Mouse (Mus musculus) inflammation-experienced regulatory T-cells (primary cell): ENCODE measurements around the gene Chd5. TPM values are rescaled to one million over a fixed set of nuclear protein-coding genes. Genes with fewer than 3 reads are reported as not detected.

ENCODE experiments used
- polyA plus RNA-seq, 2 experiments: library from polyadenylated mRNA; unstranded; fragments of 100-300 nt; shearing (Covaris generic); gene quantifications; one replicate each; pipeline ENCODE4 v1.2.1; 2017

Gene Chd5
- under 1 TPM; 0.05 to 0.18 TPM for polyA plus RNA-seq

DNA sequence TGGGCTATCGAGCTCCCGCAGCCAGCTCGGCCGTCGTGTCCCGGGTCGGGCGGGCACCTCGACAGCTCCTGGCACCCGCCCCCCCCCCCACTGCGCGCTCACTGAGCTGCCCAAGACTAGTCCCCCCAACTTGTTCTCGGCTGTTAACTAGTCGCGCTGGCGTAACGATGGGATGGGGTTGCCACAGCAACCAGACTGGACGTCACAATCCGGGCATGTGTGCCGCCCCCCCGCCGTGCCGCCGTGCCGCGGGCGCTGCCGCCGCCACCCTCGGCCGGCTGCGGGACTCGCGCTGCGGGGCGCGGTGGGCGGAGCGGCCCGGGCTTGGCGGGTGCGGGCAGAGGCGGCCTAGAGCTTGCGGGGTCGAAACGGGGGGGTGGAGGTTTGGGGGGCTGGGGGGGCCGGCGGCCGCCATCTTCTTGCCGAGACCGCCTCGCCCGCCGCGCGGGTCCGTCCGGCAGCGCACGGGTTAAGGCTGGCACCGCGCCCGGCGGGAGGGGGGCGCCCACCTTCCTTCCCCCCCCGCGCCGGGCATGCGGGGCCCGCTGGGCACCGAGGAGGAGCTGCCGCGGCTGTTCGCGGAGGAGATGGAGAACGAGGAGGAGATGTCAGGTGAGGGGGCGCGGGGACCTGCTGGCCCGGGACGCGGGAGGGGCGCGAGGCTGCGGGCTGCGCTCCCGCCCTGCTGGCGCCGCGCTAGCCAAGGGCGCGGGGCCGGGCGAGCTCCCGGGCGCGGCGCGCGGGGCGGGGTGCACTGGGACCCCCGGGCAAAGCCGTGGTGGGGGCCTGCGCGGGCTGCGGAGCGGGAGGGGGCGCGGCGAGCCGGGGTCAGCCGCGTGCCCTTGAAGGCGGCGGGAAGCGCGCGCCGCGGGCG is at the start of gene Chd5:
Gene Chd5 (plus strand): TSS at position 233 of the 874 bp plus-strand sequence.

GRCm38 (mm10) chr4:152291562-152291961 is 46.9 kb upstream of the Chd5 start, which contains the start of gene Hes3:
TSS of gene Hes3 (minus strand) at chr4:152291662.

GRCm38 (mm10) chr4:152296874-152297861 is 41.3 kb upstream of the Chd5 start, which contains the start of gene Icmt:
TSS of gene Icmt (plus strand) at chr4:152297227.

DNA sequence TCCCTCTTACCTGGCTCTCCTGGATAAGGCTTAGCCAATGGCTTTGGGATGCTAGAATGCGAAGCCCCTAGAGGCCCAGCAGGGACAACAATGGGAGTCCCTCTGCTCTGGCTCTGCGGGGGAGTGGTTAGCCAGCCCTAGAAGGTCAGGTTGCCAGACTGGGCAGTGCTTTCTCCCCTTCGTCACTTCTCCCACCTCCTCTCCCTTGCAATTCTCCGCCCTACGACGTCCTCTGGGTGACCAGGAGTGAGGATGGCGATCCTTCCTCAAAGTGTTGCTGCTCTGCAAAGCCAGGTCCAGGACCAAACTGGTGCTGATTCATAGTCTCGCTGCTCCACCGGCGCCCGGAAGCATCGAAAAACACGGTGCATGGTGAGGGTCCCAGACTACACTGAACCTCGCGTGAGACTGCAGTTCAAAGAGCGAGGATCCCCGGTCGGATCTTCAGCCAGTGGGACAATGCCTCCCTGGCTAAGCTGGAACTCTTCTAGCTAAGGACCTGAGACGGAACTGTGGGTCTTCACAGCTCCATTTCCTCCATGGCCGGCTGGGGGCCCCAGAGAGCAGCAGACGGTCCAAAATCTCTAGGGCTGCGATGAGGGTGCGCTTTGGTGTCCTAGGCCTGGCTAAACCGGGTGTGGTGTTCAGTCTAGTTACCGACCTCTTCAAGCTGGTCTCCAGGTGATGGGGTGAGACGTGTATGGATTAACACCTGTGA is 19.8 kb upstream of the Chd5 start, which contains the start of gene Rnf207:
Gene Rnf207 (minus strand): TSS at position 477 of the 718 bp plus-strand sequence.

GRCm38 (mm10) chr4:152325574-152326411 is 12.7 kb upstream of the Chd5 start, which contains the start of gene Rpl22:
TSS of gene Rpl22 (plus strand) at chr4:152325742.

Other genes with a start within 250 kb of the Chd5 start
- 100 to 1,000 TPM; 148 to 160 TPM for gene Tnfrsf25, start 222.7 kb upstream of the Chd5 start, polyA plus RNA-seq
- 10 to 100 TPM; 30.5 to 31.0 TPM for gene Espn, start 186.3 kb upstream of the Chd5 start, polyA plus RNA-seq
- not detected for gene Hes2, start 179.8 kb upstream of the Chd5 start, polyA plus RNA-seq
- gene Acot7, start 160.5 kb upstream of the Chd5 start, polyA plus RNA-seq = 100 to 1,000 TPM in 1 of 2 experiments, 10 to 100 TPM in 1; 71.4 to 130 TPM
- 1 to 10 TPM in 1 of 2 experiments, under 1 TPM in 1; 0.48 to 1.6 TPM for gene Gpr153, start 64.4 kb upstream of the Chd5 start, polyA plus RNA-seq
- gene Hes3, start 47.0 kb upstream of the Chd5 start, polyA plus RNA-seq = 1 to 10 TPM in 1 of 2 experiments, under 1 TPM in 1; 0.25 to 2.8 TPM
- 10 to 100 TPM; 22.3 to 26.2 TPM for gene Icmt, start 41.4 kb upstream of the Chd5 start, polyA plus RNA-seq
- 1 to 10 TPM in 1 of 2 experiments, under 1 TPM in 1; 0.54 to 5.7 TPM for gene Rnf207, start 19.7 kb upstream of the Chd5 start, polyA plus RNA-seq
- gene Rpl22, start 12.9 kb upstream of the Chd5 start, polyA plus RNA-seq = 100 to 1,000 TPM; 369 to 432 TPM
- gene Nphp4, start 138.1 kb downstream of the Chd5 start, polyA plus RNA-seq = 1 to 10 TPM; 1.2 to 1.3 TPM
- gene Kcnab2, start 139.2 kb downstream of the Chd5 start, polyA plus RNA-seq = 100 to 1,000 TPM in 1 of 2 experiments, 10 to 100 TPM in 1; 96.1 to 134 TPM